Mouse (Mus musculus) G1E (cell line): ENCODE data around the gene Mrc2. TPM values are rescaled to one million over a fixed set of nuclear protein-coding genes. Genes with fewer than 3 reads are reported as not detected.

Experiments
- ATAC-seq: 2 replicates; pipeline ENCODE4 v1.8.0; 2016; ENCODE audit warnings: mild to moderate bottlenecking; ENCODE audit not compliant: insufficient number of reproducible peaks, poor library complexity, low FRiP score, severe bottlenecking; ENCODE audit errors: extremely low read depth
- DNase-seq: peaks from one replicate; pipeline ENCODE4 v3.0.0; 2012; ENCODE audit warnings: low spot score
- H3K27me3 ChIP-seq: 2 replicates; pipeline ENCODE4 v1.6.1; 2012; ENCODE audit warnings: mild to moderate bottlenecking, low read length, inconsistent platforms; ENCODE audit not compliant: insufficient read depth
- H3K36me3 ChIP-seq: replicated peaks from 2 replicates; pipeline ENCODE3; 2012; ENCODE audit warnings: mild to moderate bottlenecking, inconsistent platforms
- H3K4me1 ChIP-seq: 2 replicates; pipeline ENCODE4 v1.6.1; 2012; ENCODE audit warnings: low read depth, low read length, inconsistent platforms, mixed read lengths; ENCODE audit not compliant: insufficient read depth
- H3K4me3 ChIP-seq: 2 replicates; pipeline ENCODE4 v1.5.1; 2012; ENCODE audit warnings: low read depth, mild to moderate bottlenecking, inconsistent platforms, low read length, moderate library complexity, mixed read lengths
- H3K9me3 ChIP-seq: replicated peaks from 2 replicates; pipeline ENCODE4 v1.6.1; 2012; ENCODE audit warnings: inconsistent platforms
- CTCF ChIP-seq: IDR thresholded peaks from 2 replicates; pipeline ENCODE4 v1.5.1; 2012; ENCODE audit warnings: low read depth, low read length, inconsistent platforms, mixed read lengths
- GATA1 ChIP-seq: IDR thresholded peaks from 2 replicates; pipeline ENCODE4 v1.6.1; 2012; ENCODE audit warnings: borderline replicate concordance, low read length, inconsistent platforms, mixed read lengths
- GATA2 ChIP-seq: IDR thresholded peaks from 2 replicates; pipeline ENCODE4 v1.6.1; 2012; ENCODE audit warnings: low read depth, low read length, inconsistent platforms, borderline replicate concordance
- POLR2AphosphoS5 ChIP-seq: IDR thresholded peaks from 2 replicates; pipeline ENCODE4 v1.6.1; 2012; ENCODE audit warnings: low read depth, low read length, inconsistent platforms; ENCODE audit not compliant: insufficient replicate concordance
- TAL1 ChIP-seq: conservative IDR thresholded peaks from 2 replicates; pipeline ENCODE4 v1.6.1; 2012; ENCODE audit warnings: low read depth, low read length, inconsistent platforms, mixed read lengths
- polyA plus RNA-seq: library from polyadenylated mRNA; stranded (reverse); fragments of >175 nt; gene quantifications from 2 replicates; pipeline ENCODE4 v1.2.3, GENCODE M21; 2012
- total RNA-seq, 2 experiments: library from RNA; stranded (forward) in 1 of 2; stranded (reverse) in 1 of 2; fragments of 200-1000 nt in 1 of 2; fragments of >200 nt in 1 of 2; fragmentation: Nextera tagmentation in 1 of 2; gene quantifications; 2 replicates each; pipeline ENCODE4 v1.2.3; 2014 to 2017

Mrc2 gene
- total and polyA plus RNA-seq, 3 experiments, result 0.27 TPM; not detected in 2

- Histone ChIP-seq H3K36me3 (no peaks in the 10 kb centered on the region), H3K9me3 (no peaks in the 10 kb centered on the region), H3K4me1 (peaks cover 17% of the 10 kb centered on the region), H3K4me3 (no peak overlapping the region), H3K27me3 (peaks cover 58% of the 10 kb centered on the region)
- ATAC-seq (no peak), DNase-seq (no peak)
- no peak for TF ChIP-seq GATA1
- no peak for TF ChIP-seq GATA2
Measured at GRCm38 (mm10) chr11:105352152-105352551, 59.7 kb downstream of the Mrc2 start.

GRCm38 (mm10) chr11:105352954-105353890, 60.8 kb downstream of the Mrc2 start:
- peaks cover 11% of the 10 kb centered on the region for H3K4me1 ChIP-seq
- ATAC-seq, result no peak

GRCm38 (mm10) chr11:105353891-105354280, 61.4 kb downstream of the Mrc2 start:
- Histone ChIP-seq H3K9me3 (no peaks in the 10 kb centered on the region), H3K27me3 (peaks cover 58% of the 10 kb centered on the region), H3K4me3 (no peak overlapping the region), H3K4me1 (peaks cover 11% of the 10 kb centered on the region), H3K36me3 (no peaks in the 10 kb centered on the region)
- no peak for ATAC-seq
- DNase-seq, result no peak
- no peak for TF ChIP-seq GATA2
- no peak for TF ChIP-seq POLR2AphosphoS5
- TF ChIP-seq CTCF, result no peak
- no peak for TF ChIP-seq TAL1
- TF ChIP-seq GATA1, result no peak

More at GRCm38 (mm10) chr11:105352954-105353890, 60.8 kb downstream of the Mrc2 start:
- no peak for DNase-seq
- TF ChIP-seq CTCF (no peak), GATA2 (no peak), POLR2AphosphoS5 (no peak), GATA1 (no peak), TAL1 (no peak)
- no peaks in the 10 kb centered on the region for H3K36me3 ChIP-seq
- no peak overlapping the region for H3K4me3 ChIP-seq
- no peaks in the 10 kb centered on the region for H3K9me3 ChIP-seq
- peaks cover 58% of the 10 kb centered on the region for H3K27me3 ChIP-seq

- no peak for TF ChIP-seq TAL1
- TF ChIP-seq CTCF, result no peak
- TF ChIP-seq GATA2, result no peak
- no peak for TF ChIP-seq POLR2AphosphoS5
- TF ChIP-seq GATA1, result no peak
- Histone ChIP-seq H3K36me3 (no peaks in the 10 kb centered on the region), H3K27me3 (peaks cover 62% of the 10 kb centered on the region), H3K4me3 (no peak overlapping the region), H3K4me1 (no peaks in the 10 kb centered on the region), H3K9me3 (no peaks in the 10 kb centered on the region)
- DNase-seq (no peak), ATAC-seq (no peak)
Measured at GRCm38 (mm10) chr11:105356301-105356700, 63.9 kb downstream of the Mrc2 start.

GRCm38 (mm10) chr11:105362041-105362765, 69.8 kb downstream of the Mrc2 start:
- TF ChIP-seq GATA2 (no peak), CTCF (no peak), POLR2AphosphoS5 (no peak), GATA1 (no peak), TAL1 (no peak)
- Histone ChIP-seq H3K9me3 (no peaks in the 10 kb centered on the region), H3K36me3 (no peaks in the 10 kb centered on the region), H3K4me1 (peaks cover 31% of the 10 kb centered on the region), H3K27me3 (peaks cover 48% of the 10 kb centered on the region), H3K4me3 (no peak overlapping the region)
- ATAC-seq, result no peak
- no peak for DNase-seq

GRCm38 (mm10) chr11:105362946-105363597, 70.6 kb downstream of the Mrc2 start:
- DNase-seq (no peak), ATAC-seq (no peak)
- Histone ChIP-seq H3K36me3 (no peaks in the 10 kb centered on the region), H3K4me3 (no peak overlapping the region), H3K4me1 (peaks cover 39% of the 10 kb centered on the region), H3K9me3 (no peaks in the 10 kb centered on the region), H3K27me3 (peaks cover 46% of the 10 kb centered on the region)
- TF ChIP-seq GATA2 (no peak), TAL1 (no peak), POLR2AphosphoS5 (no peak), GATA1 (no peak), CTCF (no peak)
